Mouse (Mus musculus) adrenal gland, adult 8-10 months (tissue): ENCODE data around the gene Spint4. TPM values are rescaled to one million over a fixed set of nuclear protein-coding genes. Genes with fewer than 3 reads are reported as not detected.
"Not testable (repeated sequence)": the region's sequence is repeated elsewhere in the genome, so short reads cannot be mapped to it uniquely, and the experiment has no call there.

Experiments
- DNase-seq: peaks from one replicate; pipeline ENCODE4 v3.0.0; 2022
- total RNA-seq, 4 experiments: library from RNA; stranded (reverse); gene quantifications; 2 replicates each; pipeline ENCODE4 v1.2.4; 2022

Gene Spint4
- total RNA-seq: not detected

DNA sequence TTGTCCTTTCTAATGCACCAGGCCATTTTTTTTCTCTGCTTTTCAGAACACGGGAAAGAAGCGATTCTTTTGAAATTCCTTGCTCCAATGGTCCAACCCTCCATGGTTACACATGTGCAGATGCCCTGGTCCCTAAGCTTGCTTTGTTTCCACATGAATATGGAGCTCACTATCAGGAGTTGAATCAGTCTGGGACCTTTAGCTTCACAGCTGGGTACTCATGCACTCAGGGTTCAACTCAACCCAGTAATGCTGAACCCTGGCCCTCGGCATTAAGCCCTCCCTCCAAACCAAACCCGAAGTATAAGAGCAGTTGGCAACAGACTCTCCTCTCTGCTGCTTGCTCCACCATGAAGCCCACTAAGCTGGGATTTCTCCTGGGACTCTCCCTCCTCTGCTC, at the start of gene Spint4:
Gene Spint4, plus strand, starts transcription at position 301 of the 400 bp plus-strand sequence.
- no peak for DNase-seq

DNA sequence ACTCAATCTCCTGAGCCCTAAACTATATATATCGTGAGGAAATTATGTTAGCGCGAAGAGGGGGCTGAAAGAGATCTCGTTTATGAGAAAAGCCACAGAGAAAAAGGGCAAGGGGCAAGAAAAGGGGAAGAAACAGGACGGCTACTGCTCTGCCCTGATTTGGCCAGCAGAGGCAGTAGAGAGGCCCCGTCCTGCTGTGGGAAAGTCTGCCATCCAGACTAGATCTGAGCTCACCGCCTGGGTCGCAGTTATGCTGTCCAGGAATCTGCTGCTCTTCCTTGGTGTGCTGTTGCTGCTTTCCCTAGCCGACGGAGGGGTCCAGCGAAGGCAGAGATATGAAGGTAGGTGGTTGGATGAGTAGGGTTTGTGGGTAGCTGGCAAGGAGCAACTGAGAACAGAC, 42.4 kb upstream of the Spint4 start, which contains the start of gene Wfdc10:
Gene Wfdc10, plus strand, starts transcription at position 189 of the 400 bp plus-strand sequence.
- peak; percentile 9 for DNase-seq

DNA sequence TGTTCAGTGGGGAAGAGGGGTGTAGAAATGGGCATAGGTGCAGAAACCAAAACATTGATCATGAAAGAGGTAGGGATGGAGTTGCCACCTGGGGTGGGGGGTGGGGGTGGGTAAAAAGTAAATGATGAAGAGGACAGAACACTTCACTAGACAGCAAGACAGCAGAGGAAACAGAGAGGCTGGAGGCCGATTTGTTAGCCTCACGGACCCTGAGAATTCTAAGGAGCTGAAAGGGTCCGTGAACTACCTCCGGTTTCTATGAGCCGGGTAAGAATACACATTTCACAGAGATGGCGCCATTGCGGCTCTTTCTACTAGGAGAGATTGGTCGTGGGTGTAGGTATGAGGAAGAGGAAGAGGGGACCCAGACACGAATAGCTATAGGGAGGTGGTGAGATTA, 41.8 kb upstream of the Spint4 start, which contains the start of gene Wfdc9:
Gene Wfdc9, minus strand, starts transcription at position 101 of the 400 bp plus-strand sequence.
- no peak for DNase-seq

DNA sequence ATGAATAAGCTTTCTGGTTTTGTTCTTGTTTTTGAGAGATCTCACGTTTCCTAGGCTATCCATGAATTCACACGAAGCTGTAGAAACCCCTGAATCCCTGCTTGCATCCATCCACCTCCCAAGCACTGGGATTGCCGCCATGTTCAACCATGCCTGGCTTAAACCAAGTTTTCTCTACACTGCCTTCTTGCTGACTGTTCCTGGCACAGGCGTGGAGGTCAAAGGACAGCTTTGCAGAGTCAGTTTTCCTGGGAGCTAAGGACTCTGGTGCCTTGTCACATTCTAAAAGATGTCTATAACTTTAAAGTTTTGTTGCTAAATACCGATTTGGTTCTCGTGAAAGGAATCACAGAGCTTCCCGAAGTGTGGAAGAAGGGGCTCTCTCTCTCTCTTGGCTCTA, 33.5 kb upstream of the Spint4 start:
- no peak for DNase-seq

DNA sequence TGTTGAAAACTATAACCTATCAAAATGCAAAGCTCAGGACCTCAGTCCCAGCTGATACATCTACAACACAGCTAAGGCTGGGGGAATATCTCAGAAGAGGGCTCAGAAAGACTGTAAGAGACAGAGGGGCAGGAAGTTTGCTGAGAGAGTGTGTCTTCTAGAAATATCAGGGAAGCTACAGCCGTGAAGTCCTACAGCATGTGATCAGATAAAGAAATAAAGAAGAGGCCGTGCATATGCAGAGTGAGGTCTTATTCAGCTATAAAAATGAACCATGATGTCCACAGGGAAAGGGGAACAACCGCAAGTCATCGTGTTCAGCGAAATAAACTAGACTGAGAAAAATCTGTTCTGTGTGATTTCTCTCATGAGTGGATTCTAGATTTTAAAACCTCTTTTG, 28.0 kb upstream of the Spint4 start:
- DNase-seq: no peak

DNA sequence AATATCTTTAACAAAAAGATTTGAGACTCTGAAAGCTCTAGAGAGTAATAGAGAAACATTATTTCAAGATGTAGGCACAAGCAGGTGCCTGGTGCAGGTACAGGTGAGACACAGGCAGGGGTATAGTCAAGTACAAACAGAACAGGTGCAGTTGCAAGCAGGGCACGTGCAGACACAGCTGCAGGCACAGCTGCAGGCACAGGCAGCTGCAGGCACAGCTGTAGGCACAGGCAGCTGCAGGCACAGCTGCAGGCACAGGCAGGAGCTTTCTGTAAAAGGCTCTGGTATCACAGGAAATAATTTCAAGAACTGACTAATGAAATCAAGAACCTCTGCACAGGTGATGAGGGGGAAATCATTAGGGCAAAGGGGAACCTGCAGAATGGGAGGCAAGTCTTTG, 27.4 kb upstream of the Spint4 start:
- DNase-seq: no peak

DNA sequence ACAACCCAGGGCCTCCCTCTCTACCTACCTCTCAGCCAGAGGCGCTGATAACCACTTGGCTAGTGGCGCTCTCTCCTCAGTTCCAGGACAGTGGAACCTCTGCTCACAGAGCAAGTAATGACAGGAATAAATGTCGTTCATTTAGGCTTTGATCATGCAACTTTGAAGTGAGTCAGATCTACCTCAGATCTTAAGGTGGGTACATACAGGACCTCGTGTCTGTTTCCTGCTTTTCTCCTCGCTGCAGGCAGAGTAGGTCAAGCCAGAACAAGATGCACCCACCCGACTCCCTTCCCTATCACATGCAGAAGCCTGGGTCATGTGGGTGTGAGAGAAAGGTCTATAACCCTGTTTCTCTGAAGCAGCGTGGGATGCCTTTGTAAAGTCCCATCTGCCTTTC, 24.3 kb upstream of the Spint4 start, which contains the start of gene Wfdc11:
Gene Wfdc11, minus strand, starts transcription at position 101 of the 400 bp plus-strand sequence.
- DNase-seq: no peak

DNA sequence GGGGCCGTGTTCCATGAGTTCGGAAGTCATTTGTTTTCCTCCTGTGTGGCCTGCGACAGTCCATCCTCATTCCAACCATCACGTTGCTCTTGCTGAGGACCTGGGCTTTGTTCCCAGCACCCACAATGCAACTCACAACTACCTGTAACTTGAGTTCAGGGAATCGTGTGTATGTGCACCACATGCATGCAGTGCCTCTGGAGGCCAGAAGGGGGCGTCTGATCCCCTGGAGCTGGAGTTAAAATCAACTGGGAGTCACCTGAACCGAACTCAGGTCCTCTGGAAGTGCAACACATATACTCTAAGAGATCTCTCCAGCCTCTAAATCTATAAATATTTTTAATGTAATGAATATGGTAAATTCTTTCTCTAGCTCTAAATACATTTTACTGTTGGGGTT, 22.2 kb upstream of the Spint4 start:
- DNase-seq: no peak

DNA sequence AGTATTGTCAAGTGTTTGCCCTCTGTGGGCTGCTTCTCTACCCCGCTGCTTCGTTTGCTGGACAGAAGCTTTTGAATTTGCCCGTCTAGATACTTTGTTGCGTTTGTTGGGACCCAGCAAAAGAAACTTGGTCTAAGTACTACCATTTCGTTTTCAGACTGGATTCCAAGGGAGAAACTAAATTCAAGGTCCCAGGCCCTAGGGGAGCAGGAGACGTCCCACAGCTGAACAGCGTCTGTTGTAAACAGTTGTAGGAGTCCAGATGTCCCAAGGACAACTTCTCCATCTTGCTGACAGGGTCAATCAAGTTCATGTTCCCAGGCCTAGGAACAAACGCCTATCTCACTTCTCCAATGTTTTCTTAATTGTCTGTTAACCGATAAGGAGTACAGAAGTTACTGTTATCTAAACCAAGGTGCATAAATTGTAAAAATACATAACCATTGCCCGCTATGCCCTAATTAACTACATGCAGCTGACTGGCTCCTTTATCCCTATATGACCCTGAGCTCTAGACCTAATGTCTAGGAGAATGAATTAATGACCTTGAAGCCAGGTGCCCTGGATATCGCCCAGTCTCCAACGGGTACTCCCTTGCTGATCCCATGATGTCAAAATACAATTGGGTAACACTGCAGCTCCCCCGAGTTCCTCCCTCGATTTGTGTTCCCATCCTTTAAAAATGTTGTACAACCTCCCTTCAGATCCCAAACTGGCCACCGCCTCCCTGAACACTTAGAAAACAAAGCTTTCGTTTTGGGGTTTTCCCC, 21.2 kb upstream of the Spint4 start:
- DNase-seq: no peak

DNA sequence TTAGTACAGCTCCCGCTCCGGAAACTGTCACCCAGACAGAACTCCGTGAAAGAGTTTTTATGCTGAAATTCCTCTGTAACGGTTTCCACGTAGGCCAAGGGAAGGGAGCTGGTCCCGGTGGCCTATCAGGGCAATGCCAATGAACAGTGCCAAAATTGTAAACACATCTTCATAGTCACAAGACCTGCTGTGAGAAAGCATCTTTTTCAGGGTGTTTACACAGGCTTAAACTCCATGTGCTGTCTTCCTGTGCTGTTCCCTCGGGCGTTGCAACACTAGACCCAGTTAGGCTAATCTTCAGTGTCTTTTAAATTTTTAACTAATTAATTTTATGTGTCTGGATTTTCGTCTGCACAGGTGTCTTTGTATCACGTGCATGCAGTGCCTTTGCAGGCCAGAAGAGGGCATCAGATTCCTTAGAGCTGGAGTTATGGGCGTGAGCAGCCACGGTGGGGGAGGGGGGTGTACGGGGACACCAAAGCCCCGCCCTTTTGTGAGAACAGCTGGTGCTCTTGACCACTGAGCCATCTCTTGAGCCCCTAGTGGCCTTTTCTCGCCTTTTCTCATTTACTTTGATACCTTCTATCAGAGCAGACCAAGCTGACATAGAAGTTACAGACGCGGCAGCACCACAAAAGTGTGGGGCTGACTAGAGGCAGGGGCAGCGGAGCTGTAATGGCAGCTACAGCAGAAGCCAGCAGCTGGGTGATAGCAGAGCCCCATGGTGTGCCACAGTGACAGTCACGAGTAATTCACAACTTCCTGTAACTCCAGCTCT, 19.3 kb upstream of the Spint4 start:
- peak; percentile 15 for DNase-seq

DNA sequence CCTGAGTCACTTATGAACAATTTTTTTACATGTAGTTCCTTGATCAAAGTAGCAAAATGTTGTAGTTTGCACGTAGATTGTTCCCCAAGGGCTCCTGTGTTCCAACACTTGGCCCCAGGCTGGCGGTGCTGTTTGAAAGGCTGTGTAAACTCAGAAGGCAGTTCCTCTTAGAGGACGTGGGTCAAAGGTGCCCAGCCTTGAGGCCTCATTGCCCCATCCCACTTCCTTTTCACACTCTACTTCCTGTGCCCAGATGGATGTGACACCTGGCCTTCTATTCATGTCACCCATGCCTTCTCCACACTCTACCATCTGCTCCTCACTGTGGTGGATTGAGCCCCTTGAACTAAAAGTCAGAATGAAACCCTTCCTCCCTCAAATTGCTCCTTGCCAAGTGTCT, 18.4 kb upstream of the Spint4 start:
- no peak for DNase-seq

DNA sequence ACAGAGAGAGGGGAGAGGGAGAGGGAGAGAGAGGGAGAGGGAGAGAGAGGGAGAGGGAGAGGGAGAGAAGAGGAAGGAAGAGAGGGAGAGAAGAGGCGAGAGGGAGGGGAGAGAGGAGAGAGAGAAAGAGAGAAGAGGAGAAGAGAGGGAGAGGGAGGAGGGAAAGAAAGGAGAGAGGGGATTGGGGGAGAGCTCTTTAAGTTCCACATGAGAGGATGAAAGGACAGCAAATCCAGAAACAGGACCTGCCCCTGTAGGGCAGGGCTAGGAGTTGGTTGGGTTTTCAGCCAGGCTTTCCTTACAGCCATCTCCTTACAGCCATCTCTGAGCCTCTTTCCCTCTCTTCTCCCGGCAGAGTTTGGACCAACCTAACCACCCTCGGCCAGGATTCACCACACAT, 13.5 kb upstream of the Spint4 start, which contains the start of gene Wfdc13:
Gene Wfdc13, plus strand, starts transcription at position 301 of the 400 bp plus-strand sequence.
- no peak for DNase-seq

DNA sequence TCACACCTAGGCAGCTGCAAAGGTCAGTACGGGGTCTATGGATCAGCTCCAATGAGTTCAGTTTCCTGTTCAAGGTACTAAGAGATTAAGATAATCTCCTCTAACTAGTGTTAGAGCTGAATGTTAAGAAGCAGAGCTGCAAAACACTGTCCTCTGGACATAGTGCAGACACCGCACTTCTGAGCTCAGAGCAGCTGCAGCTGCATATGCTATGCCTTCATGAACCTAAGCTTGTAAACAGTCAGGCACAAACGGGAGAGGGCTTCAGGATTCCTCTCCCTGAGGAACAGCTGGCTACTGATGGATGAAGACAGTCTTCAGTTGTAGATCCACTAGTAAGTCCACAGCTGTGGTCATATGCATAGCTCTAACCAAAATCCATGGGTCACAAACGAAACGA, 2.7 kb downstream of the Spint4 start:
- DNase-seq: no peak

DNA sequence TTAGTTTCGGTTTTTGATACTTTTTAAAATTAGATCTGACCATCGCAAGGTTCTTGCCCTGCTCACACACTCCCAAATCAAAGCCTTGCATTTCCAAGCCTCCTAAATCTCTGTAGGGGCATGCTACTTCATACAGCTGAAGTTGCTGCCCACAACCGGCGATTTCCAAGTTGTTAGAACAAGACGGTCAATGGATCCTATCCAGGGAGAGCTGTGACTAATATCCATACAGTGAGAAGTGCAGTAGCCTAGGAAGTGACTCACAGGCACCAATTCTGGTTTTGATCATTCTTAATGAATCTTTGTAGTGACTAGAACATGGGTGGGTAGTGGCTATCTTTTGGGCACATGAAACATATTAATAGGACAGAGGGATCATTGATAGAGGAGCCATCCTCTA, 3.5 kb downstream of the Spint4 start:
- no peak for DNase-seq

DNA sequence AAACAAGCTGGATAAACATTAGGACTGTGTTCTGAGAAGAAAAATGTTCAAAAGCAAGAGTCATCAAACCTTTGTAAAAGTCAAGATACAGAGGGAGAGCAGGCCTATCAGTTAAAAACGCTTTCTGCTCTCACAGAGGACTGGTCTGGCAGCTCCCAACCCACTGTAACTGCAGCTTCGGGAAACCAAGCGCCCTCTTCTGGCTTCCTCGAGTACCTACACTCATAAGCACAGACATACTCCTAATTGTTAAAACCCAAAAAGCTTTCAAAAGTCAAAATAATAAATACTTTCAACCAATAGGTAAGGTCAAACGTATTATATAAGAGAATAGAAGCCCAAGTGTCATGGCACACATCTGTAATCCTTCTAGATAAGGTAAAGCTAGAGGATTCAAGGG, 5.9 kb downstream of the Spint4 start:
- DNase-seq: no peak

DNA sequence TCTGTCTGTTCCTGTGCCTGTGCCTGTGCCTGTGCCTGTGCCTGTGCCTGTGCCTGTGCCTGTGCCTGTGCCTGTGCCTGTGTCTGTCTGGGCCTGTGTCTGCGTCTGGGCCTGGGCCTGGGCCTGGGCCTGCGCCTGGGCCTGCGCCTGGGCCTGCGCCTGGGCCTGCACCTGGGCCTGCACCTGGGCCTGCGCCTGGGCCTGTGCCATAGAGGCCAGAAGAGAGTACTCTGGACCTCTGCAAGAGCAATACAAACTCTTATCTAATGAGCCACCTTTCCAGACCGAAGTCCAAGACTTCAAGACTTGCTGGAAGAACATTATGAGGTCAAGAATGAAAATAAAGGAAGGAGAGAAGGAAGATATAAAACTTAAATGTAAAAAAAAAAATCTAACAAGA, 7.0 kb downstream of the Spint4 start:
- DNase-seq: no peak

DNA sequence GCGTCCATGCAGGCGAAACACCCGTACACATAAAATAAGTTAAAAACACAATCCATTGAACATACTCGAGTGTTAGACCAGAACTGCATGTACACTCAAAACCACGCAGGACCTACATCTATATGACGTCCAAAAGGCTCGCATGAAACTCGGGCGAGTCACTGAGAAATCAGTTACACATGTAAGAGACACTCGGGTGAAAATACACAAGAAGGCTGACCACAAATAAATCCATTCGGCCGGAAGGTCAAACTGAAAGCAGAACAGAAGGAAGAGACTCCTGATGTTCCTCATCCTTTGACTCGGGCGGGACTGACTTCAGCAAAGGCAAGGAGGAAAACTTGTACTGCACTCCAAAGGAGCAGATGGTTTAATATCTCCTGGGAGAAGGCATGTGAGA, 7.7 kb downstream of the Spint4 start:
- no peak for DNase-seq

DNA sequence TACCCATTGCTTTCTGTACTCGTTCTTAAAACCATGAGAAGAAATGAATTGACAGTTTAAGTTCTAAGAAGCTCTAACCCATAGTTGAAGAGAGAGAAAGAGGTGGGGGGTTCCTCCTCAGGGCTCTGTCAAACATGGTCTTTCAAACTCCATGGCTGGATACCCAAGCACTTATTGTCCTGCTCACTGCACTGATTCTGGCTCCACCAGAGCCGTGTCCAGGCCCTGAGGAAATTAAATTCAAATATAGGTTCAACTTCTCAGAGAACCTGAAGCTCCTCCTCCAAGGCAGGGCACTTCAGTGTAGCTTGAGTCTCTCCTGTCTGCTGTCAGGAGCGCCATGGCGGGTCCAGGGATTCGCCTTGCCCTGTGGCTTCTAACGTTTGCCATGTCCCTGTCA, 16.7 kb downstream of the Spint4 start, which contains the start of gene Spint5:
Gene Spint5, plus strand, starts transcription at position 301 of the 400 bp plus-strand sequence.
- DNase-seq: no peak

DNA sequence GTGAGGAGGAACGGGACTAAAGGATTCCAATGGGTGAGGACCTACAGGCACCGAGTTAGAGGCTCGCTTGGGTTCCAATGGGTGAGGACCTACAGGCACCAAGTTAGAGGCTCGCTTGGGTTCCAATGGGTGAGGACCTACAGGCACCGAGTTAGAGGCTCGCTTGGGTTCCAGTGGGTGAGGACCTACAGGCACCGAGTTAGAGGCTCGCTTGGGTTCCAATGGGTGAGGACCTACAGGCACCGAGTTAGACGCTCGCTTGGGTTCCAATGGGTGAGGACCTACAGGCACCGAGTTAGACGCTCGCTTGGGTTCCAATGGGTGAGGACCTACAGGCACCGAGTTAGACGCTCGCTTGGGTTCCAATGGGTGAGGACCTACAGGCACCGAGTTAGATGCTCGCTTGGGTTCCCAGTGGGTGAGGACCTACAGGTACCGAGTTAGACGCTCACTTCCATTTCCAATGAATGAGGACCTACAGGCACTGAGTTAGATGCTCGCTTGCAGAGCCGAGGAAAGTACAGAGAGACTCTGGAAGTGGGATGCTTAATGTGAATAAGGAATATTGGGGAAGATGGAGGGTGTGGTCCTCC, 18.0 kb downstream of the Spint4 start:
- not testable (repeated sequence) for DNase-seq

DNA sequence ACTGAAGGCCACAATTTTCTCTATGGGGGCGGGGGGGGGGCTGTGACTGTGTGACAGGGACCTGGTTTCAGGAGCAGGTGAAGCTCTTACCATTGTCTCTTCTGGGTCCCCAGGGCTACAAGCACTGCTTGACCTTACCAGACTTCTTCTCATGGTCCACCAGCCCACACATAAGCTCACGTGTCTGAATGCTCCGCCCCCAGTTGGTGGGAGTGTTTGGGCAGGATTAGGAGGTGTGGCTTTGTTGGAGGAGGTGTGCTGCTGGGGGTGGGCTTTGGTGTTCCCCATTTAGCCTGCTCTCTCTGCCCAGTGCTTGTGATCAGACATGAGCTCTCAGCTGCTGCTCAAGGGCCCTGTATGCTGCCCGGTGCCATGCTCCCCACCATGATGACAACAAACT, 25.0 kb downstream of the Spint4 start:
- no peak for DNase-seq

DNA sequence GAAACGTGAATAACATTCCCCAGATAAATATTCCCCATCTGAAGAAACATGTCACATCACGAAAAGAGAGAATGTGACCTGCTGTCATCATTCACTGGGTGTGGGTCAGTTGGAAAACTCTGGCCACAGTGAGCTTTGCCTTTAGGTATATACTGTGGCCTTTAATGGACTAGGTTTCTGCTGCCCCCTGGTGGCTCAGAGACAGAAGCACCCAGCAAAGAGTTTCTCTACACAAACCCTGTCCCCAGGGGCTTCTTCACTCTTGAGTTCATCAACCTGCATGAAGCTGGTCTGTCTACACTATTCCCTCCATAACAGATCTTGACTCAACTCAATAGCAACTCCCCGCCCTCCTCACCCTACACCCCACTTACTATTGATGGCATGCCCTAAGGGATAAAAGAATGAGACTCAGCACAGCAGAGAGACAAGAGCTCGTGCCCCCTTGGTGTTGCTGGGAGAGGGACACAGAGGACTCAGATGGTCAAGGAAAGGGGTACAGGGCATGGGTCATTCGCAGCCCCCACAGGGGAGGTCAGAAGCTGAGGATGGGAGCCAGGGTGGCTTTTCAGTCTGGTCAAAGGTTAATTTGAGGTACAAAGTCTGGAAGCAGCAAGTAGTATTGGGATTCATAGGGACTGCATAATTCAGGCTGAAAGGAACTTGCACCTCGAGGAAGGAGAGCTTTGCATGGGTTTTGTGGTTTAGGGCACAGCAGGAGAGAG, 27.8 kb downstream of the Spint4 start:
- no peak for DNase-seq

DNA sequence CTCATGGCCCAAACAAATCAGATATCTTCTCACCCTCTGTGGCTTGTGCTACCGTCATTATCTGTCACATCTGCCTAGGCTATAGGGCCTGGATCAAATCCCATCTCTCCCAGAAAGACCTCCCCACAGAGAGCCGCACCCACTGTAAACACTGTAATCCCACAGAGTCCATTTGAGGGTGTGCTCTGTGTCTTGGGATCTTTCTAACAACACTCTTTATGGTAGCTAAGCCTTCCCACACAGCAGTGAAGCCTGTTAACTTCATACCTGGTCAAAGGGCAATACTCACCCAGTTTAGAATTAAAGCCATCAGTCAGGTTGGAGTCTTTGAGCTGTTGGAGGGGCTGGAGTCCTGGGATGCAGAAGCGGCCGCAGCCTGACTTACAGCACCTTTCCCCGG, 33.4 kb downstream of the Spint4 start:
- no peak for DNase-seq
